Mouse (Mus musculus): ENCODE measurements around the gene Net1.

DNA sequence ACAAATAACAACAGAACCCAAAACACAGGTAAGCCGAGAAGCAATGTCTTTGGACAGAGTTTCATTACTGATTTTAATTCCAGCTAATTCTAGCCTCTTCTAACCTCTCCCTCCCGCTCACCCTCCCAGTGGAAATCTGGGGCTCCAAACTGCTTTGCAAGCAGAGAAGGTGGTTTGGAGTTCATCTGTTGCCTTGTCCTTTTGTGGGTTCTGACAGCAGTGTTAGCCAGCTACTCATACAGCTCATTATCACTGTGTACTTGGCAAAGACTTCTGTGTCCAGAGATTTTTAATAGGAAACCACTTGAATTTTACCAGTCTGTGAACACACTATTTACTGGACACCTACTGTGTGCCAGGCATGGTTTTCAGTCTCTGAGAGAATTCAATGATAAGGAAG is 27.2 kb upstream of the Net1 start, which contains the start of gene Ucn3:
- TF ChIP-seq CTCF (IDR thresholded peaks at IDR 0.05; ENCODE audit: low read depth, low read length), result no peak
- TF ChIP-seq POLR2A (IDR thresholded peaks at IDR 0.05; ENCODE audit: extremely low read depth, insufficient read depth, low read length), result no peak

All from liver, adult 2 months (tissue).